Mouse (Mus musculus) layer of hippocampus, postnatal 36 days (tissue): ENCODE data around the gene Herc1. TPM values are rescaled to one million over a fixed set of nuclear protein-coding genes. Genes with fewer than 3 reads are reported as not detected.

Experiments used
- DNase-seq, 2 experiments: peaks; one replicate each; pipeline ENCODE4 v3.0.0; 2022
- total RNA-seq, 2 experiments: library from RNA; stranded (reverse); gene quantifications; 2 replicates each; pipeline ENCODE4 v1.2.3; 2021

Gene Herc1
- 100 to 1,000 TPM; 106 to 113 TPM for total RNA-seq

GRCm38 (mm10) chr9:66349860-66350787, at the start of gene Herc1:
TSS of gene Herc1 (plus strand) at chr9:66350450.
- peak; percentile 93 for DNase-seq

- DNase-seq, result no peak
Observed at GRCm38 (mm10) chr9:66304320-66305090, 45.7 kb upstream of the Herc1 start.

- peak; percentile 77 to 80 for DNase-seq
Observed at GRCm38 (mm10) chr9:66305121-66306112, 44.8 kb upstream of the Herc1 start.

- DNase-seq, result no peak
Observed at GRCm38 (mm10) chr9:66306414-66306813, 43.8 kb upstream of the Herc1 start.

- DNase-seq, result no peak
Observed at GRCm38 (mm10) chr9:66307341-66307740, 42.9 kb upstream of the Herc1 start.

- no peak for DNase-seq
Observed at GRCm38 (mm10) chr9:66308741-66309140, 41.5 kb upstream of the Herc1 start.

- no peak for DNase-seq
Observed at GRCm38 (mm10) chr9:66311458-66311857, 38.8 kb upstream of the Herc1 start.

GRCm38 (mm10) chr9:66316603-66317002, 33.6 kb upstream of the Herc1 start:
- DNase-seq, result no peak

- DNase-seq, result peak; percentile 33 to 47
Observed at GRCm38 (mm10) chr9:66322010-66322931, 28.0 kb upstream of the Herc1 start.

GRCm38 (mm10) chr9:66326879-66327278, 23.4 kb upstream of the Herc1 start:
- DNase-seq, result no peak

- DNase-seq, result no peak
Observed at GRCm38 (mm10) chr9:66329474-66329873, 20.8 kb upstream of the Herc1 start.

- no peak for DNase-seq
Observed at GRCm38 (mm10) chr9:66330437-66330836, 19.8 kb upstream of the Herc1 start.

GRCm38 (mm10) chr9:66331548-66331947, 18.7 kb upstream of the Herc1 start:
- DNase-seq, result no peak

GRCm38 (mm10) chr9:66332393-66332792, 17.9 kb upstream of the Herc1 start:
- DNase-seq, result no peak

GRCm38 (mm10) chr9:66337280-66337679, 13.0 kb upstream of the Herc1 start:
- no peak for DNase-seq

- DNase-seq, result no peak
Observed at GRCm38 (mm10) chr9:66338005-66338782, 12.1 kb upstream of the Herc1 start.

GRCm38 (mm10) chr9:66339714-66340113, 10.5 kb upstream of the Herc1 start:
- DNase-seq, result no peak

- DNase-seq, result no peak
Observed at GRCm38 (mm10) chr9:66340394-66341094, 9.7 kb upstream of the Herc1 start.

GRCm38 (mm10) chr9:66347405-66348035, 2.7 kb upstream of the Herc1 start:
- DNase-seq, result no peak
